Comparison of ENCODE assay signal across 10 mouse cellular contexts in genomic region chr13:93388594-93389241, GRCm38 (mm10).
DNase-seq lines count a peak whose midpoint lies in the region; ATAC-seq and TF ChIP-seq lines count a peak whose summit lies in the region.
"Had no signal": no experiment of that assay in that cellular context is flagged by ENCODE, and none has a peak within 500 bp of the region (broad histone marks: within the 10 kb centered on the region; RNA-seq: fewer than 3 reads in every experiment).

No protein-coding gene starts in this region.

- no peaks in the 10 kb centered on the region for H3K9me3 ChIP-seq in heart, embryonic 13.5 days
- no peaks in the 10 kb centered on the region for H3K9me3 ChIP-seq in limb, embryonic 14.5 days (ENCODE audit: control insufficient read depth, low read length)

- H3K4me1 ChIP-seq in heart, embryonic 13.5 days, result peaks cover 28% of the 10 kb centered on the region
- H3K4me1 ChIP-seq in limb, embryonic 14.5 days (ENCODE audit: control insufficient read depth, insufficient read depth, low read length), result no peaks in the 10 kb centered on the region

- no peak for DNase-seq in heart, postnatal 36 days
- DNase-seq in thymus, postnatal 14 days, result peak; percentile 12
- no peak for DNase-seq in thymus, postnatal 36 days
- DNase-seq in limb, embryonic 14.5 days (ENCODE audit: low spot score), result peak; percentile 6
- DNase-seq in cerebellum, postnatal 25 days, result no peak
- DNase-seq in gastrocnemius, postnatal 36 days, result no peak
- no peak for DNase-seq in left cerebral cortex, postnatal 14 days (ENCODE audit: low spot score in 2 of 2)
- DNase-seq: kidney, adult 2 months; right cerebral cortex, adult 18-20 months had no signal

- H3K27ac ChIP-seq in heart, embryonic 13.5 days (replicated peaks), result peak overlapping the region; percentile 73
- peak overlapping the region; percentile 76 for H3K27ac ChIP-seq in limb, embryonic 14.5 days (replicated peaks; ENCODE audit: low read depth, low read length)

- no peak for TF ChIP-seq POLR2A in limb, embryonic 14.5 days (IDR thresholded peaks at IDR 0.05; ENCODE audit: borderline replicate concordance, extremely low read depth, insufficient read depth, insufficient read length)

- peaks cover 18% of the 10 kb centered on the region for H3K36me3 ChIP-seq in heart, embryonic 13.5 days
- peaks cover 5% of the 10 kb centered on the region; the same call in 1 of the 2 replicates for H3K36me3 ChIP-seq in limb, embryonic 14.5 days (ENCODE audit: control insufficient read depth, insufficient read depth, low read length)

- H3K4me3 ChIP-seq in heart, embryonic 13.5 days, result no peak overlapping the region
- no peak overlapping the region for H3K4me3 ChIP-seq in limb, embryonic 14.5 days (replicated peaks; ENCODE audit: low read length)

- WGBS in heart, embryonic 13.5 days, result 62% methylated on average over 7 of the region's 7 CpGs
- 48% methylated on average over 7 of the region's 7 CpGs for WGBS in limb, embryonic 14.5 days

- no peak for ATAC-seq in heart, embryonic 13.5 days (ENCODE audit: extremely low read depth, insufficient number of reproducible peaks, low FRiP score, low TSS enrichment)
- ATAC-seq in limb, embryonic 14.5 days (ENCODE audit: low FRiP score, low read depth), result no peak

- peak overlapping the region; percentile 26; the same call in 1 of the 2 replicates for H3K4me2 ChIP-seq in heart, embryonic 13.5 days
- H3K4me2 ChIP-seq in limb, embryonic 14.5 days (replicated peaks; ENCODE audit: low read depth, low read length, severe bottlenecking), result peak overlapping the region; percentile 28

- no peaks in the 10 kb centered on the region for H3K27me3 ChIP-seq in heart, embryonic 13.5 days (replicated peaks)
- no peaks in the 10 kb centered on the region for H3K27me3 ChIP-seq in limb, embryonic 14.5 days (ENCODE audit: control insufficient read depth, insufficient read depth, low read length)

- intact Hi-C loops in heart, postnatal 36 days (cut with DNase I), result no loop called here
- intact Hi-C loops in gastrocnemius, postnatal 36 days (cut with DNase I), result no loop called here
- intact Hi-C loops in left cerebral cortex, postnatal 14 days (cut with DNase I), result no loop called here

- H3K9ac ChIP-seq in heart, embryonic 13.5 days, result no peak overlapping the region
- H3K9ac ChIP-seq in limb, embryonic 14.5 days (ENCODE audit: low read depth, low read length, severe bottlenecking), result no peak overlapping the region

Comparison
In these comparisons a context has a peak if more than half of its experiments do, and no peak if none do; other contexts are left out.
1. DNase-seq: peak in thymus, postnatal 14 days (single experiment) and limb, embryonic 14.5 days (single experiment); none in heart, postnatal 36 days (0 of 2), thymus, postnatal 36 days (0 of 2), cerebellum, postnatal 25 days (0 of 2), gastrocnemius, postnatal 36 days (0 of 2) and left cerebral cortex, postnatal 14 days (0 of 2).